Mouse (Mus musculus): ENCODE measurements around the gene Mmp25.

DNA sequence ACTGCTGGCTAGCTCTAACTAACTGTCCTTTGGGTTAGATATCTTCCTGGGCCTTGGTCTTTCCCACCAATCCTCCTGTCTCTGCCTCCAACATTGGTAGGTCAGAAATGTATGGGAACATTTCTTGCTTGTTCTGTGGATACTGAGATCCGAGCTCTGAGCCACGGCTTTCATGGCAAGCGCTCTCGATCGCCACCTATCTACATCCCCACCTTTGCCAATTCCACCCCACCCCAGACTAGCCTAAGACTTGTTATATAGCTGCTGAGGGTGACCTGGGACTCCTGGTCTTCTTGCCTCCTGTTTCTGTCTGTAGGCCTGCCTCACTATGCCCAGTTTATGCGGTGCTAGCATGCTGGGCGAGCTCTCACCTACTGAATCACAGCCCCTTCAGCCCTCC is 40.7 kb downstream of the Mmp25 start:
- TF ChIP-seq CTCF (IDR thresholded peaks at IDR 0.05; ENCODE audit: control insufficient read depth, insufficient read depth, low read length) (no peak), POLR2A (IDR thresholded peaks at IDR 0.05; ENCODE audit: borderline replicate concordance, control insufficient read depth, low read depth, low read length) (no peak)
